Mouse (Mus musculus): ENCODE measurements around the gene Fam57a.
A peak's percentile ranks its signal among the peaks of the same experiment; 100 is the strongest.
"Not testable (repeated sequence)": the region's sequence is repeated elsewhere in the genome, so short reads cannot be mapped to it uniquely, and the experiment has no call there.

Gene Fam57a

DNA sequence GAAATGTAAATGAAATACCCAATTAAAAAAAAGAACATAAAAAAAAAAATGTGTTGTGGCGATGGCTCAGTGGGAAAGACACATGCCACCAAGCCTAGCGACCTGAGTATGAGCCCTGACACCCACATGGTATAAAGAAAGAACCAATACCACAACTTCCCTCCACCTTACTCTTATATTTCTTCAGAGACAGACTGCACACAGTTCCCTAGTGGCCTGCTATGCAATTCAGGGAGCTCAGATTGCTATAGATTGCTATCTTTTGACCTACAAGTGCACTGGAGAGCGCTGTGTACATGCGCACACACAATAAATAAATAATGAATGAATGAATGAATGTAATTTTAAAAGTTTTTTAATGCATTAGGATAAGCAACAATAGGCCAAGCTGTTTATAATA lies 4.3 kb downstream of the Fam57a start:
- DNase-seq, result no peak

DNA sequence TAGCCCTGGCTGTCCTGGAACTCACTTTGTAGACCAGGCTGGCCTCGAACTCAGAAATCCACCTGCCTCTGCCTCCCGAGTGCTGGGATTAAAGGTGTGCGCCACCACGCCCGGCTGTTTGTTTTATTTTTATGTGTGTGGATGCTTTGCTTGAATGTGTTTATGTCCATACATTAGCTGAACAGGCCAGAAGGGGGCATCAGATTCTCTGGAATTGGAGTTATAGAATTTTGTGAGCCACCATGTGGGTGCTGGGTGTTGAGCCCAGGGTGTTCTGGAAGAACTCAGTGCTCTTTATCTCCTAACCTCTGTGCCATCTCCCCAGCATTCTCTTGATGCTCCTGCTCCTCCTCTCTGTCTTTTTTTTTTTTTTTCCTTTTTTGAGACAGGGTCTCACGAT lies 7.4 kb downstream of the Fam57a start:
- DNase-seq, result no peak

DNA sequence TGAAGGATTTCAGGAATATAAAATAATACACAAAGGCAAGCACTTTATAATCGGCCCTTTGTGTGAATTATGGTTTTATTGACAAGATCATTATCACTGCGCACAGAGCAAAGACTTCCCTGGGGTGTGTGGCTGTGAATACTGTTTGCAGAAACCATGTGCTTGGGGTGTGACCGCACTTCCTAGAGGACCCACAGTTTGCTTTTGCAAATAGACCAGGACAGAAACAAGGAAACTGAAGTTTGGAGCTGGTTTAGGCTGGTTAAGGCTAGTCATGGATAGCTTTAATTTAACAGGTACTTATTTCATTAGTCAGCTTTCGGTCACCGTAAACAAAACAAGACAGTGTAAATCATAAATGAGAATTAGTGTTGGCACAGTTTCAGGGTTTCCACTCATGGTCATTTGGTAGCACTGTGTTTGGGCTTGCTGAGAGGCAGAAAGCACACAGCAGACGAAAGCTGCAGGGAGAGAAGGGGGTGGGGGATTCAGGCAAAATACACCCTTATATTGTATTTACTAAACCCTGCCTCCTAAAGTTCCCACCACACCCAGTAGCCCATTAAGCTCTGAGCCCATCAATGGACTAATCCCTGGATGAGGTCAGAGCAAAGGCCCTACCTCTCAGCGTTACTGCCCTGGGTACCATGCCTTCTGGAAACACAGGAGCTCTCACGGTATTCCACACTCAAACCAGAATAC lies 17.0 kb downstream of the Fam57a start:
- peak; percentile 76 for DNase-seq

DNA sequence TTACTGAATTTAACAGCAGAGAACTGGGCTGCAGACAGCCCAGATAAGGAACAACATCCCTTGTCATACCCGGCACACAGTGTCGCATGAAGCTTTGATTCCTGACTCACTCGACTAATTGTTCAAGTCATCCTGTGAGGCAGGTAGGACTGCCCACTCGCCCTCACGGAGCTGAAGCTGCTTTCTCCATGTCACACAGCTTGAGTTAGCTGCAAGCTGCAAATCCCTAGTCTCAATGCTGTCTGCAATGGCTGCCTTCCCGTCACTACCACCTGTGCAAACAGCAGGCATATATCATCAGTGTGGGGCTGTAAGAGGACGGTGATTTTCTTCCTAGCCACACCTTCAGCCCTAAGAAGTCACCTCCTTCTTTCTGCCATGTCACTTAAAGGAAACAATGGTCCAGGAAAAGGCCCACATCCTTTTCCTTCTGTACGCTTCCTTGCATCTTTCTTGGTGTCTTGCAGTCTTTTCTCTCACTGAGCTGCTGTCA lies 17.6 kb downstream of the Fam57a start:
- no peak for DNase-seq

DNA sequence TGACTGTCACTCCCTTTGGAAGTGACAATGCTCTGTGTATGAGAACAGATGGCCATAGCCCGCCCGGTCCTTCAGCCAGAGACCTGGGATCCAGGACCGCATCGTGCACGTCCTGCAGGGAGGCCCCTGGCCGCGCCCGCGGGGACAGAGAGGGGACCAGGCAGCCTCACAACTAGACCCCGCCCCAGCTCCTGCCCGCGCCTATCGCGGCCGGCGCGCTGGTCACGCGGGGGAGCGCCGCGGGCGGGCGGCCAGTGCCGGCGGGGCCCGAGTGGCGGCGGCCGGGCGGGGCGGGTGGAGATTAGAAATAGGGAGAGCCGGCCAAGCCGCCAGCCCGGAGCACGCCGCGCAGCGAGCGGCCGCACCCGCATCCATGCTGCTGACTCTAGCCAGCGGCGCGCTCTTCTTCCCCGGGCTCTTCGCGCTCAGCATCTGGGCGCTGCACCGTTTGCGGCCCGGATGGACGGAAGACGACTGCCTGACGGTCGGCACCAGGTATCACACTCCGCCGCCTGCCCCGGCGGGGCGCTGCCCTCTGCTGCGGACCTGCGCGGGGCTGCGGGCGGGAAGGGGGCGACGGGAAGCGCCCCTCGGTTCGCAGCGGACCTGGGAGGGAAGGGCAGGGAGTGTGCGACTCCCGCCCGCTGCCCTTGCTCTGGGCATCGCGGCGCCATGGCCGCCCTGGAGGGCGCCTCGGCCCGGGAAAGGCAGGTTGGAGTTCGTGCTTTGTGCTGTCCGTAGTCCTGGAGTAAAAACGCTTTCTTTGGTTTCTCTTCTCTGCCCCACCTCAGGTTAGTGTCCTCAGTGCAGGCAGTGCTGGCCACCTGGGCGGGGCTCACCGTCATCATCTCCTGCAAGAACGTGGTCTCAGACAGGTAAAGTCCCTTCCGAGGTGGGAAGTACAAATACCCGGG lies 22.5 kb downstream of the Fam57a start:
- DNase-seq, result peak; percentile 100

DNA sequence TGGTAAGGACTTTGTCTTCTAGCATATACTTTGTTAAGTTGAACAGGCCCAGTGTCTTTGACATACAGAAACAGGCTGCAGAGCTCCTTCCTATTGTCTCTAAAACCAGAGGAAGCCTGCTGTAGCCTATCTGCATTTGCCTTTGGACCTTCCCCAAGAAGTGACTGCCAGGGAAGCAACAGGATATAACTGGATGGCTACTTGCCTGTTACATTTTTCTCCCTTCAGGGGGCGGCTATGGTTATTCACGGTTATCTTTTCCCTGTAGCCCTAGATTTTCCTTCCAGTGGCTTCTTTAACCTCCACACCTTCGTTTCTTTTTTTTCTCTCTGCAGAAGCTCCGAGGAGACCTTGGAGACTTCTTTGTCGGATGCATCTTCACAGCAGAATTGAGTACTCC lies 27.3 kb downstream of the Fam57a start:
- DNase-seq, result no peak

DNA sequence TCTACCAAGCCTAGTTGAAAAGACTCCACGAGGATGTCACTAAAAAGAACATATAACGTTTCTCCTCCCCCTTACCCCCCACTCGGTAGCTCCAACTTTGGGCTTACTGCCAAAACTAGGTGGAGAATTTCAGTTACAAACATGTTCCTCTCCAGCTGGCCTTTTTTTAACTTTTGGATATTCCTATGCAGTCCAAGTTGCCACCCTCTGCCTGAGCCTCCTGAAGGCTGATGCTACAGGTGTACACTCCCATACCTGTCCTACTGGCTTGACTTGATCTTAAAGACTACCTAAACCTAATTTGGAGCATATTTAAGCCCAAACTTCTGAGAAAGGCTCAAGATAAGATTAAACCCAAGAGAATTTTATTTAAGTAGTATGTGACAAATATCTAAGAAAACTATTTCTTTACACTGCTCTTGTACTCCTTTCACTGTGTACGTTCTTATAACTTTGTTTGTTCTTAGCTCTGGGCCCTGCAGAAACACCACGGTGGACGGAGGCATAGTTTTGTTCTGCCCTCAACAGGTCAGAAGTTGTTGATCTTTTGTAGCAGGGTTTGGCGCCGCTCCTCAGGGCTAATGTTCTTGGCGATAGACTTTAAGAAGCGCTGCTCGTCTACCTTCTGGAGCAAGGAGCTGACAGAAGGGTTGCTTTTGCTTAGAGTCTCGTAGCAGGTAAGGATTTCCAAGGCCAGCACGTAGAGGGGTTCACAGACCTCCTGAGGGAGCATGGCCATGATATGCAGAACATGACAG lies 30.9 kb downstream of the Fam57a start:
- DNase-seq, result no peak

DNA sequence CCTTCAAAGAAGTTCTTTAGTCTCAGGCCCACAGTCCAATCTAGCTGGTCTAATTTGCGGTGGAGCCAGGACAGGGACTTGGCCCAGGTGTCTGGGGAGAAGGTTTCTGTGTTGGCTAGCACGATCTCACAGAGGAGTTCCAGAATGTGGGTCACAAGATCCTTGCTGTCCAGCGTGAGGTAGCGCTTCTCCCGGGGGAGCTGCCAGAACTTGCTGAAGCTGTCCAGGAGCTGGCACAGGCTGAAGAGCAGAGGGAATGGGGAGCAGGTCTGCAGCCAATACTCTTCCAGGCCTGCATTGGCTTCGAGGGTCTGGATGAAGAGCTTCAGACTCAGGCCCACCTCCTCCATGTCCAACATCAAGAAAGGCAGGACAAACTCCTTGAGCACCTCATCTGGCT lies 32.1 kb downstream of the Fam57a start:
- not testable (repeated sequence) for DNase-seq

DNA sequence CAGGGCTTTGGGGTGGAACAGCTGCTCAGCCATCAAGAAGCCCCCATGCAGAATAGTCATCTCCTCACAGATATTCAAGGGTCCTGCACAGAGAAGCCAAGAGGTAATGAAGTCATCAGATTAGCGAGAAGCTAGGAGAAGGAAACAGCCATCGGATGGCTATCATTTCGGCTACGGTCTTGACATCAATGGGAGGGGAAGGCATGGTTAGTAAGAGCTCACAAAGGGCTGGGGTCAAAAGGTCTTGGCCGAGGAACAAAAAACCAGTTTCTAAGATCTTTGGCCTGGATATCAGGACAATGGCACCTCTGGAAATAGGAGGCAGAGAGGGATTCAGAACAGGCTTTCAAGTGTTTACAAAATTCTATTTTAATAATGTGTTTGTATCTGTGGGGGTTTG lies 34.4 kb downstream of the Fam57a start:
- DNase-seq, result no peak

DNA sequence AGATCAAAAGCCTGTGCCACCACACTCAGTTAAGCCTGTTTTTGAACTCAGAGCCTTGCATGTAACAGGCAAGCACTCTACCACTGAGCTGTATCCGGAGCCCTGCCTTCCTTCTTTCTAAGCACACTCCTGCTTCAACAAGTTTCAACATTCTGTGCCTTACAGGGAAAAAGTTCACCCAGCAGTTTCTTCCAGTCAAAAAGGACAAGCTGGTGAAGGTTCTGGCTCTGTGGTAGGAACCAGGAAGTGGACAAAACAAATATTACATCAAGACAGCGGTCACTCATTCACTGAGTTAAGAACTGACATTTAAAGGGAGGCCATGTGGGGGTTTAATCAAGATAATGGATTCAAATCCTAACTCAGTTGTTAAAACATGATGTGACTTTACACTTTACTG lies 35.5 kb downstream of the Fam57a start:
- DNase-seq, result no peak

DNA sequence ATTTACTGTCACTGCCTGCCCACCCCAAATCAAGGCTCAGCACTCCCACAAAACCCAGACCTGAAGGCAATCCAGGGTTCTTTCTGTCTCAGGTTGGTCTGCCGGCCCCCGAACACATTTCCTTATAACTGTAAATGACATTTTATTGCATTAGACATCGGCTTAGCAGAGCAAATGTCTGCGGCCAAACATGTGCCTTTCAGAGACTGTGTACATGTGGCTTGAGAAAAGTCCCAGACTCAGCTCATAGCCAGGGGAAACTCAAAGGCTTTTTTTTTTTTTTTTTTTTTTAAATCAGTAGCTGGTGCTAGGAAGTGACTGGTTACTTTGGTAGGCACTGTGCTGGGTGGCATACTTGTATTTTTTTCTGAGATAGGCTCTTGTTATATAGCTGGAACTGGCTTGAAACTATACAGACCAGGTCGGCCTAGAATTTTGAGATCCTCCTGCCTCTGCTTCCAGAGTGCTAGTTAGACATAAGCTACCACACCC lies 36.6 kb downstream of the Fam57a start:
- DNase-seq, result no peak

DNA sequence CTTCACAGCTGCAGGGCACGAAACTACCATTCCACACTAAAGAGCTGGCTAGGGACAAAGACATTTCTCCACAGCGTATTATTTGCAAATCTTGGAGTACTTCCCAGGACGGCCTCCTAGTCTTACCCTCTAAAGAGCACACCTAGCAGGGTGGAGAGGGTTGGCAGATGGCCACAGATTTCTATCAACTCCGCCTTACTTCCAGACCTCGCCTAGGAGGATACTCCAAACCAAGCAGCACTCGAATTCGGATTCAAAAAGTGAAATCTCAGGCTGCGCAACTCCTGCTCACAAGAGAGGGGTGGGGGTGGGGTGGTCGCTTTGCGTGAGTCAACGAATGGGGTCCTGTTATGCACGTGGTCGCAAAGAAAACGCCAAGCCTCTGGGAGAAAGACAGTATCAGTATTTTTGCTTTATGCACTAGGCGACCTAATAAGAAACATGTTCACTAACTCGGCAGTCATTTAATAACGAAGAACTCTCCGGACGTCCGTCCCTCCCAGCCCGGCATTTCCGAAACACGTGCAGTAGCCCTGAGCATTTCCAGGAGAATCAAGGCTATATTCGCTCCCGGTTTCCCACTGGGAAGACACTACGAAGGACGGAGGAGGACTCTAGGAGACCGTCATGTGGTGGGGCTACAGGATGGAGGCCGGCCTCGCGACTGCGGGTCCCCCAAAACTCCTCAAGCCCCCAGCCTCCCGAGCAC lies 37.4 kb downstream of the Fam57a start:
- DNase-seq, result peak; percentile 96

DNA sequence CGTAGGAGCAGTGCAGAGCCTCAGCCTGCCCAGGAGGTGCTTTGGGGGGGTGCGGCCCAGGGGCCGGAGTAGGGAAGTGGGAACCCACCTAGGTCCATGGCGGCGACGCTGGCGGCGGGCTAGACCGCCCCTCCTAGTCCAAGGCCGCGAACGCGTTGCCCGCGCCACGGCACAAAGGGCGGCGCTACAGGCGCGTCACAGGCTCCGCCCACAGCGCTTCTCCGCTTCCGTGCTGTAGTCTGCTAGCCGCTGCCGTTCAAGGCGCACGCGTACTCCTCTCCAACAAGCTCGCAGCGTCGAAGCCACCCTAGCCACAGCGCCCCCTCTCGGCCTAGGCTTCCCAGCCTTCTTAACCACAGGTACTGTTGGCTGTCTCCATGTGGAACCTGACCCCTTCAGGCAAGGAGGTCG lies 37.9 kb downstream of the Fam57a start, which contains the start of the genes Dbil5 and Gemin4:
TSS of gene Dbil5 (plus strand) at position 219 of the 411 bp plus-strand sequence.
TSS of gene Gemin4 (minus strand) at position 275 of the 411 bp plus-strand sequence.
- DNase-seq, result peak; percentile 100

DNA sequence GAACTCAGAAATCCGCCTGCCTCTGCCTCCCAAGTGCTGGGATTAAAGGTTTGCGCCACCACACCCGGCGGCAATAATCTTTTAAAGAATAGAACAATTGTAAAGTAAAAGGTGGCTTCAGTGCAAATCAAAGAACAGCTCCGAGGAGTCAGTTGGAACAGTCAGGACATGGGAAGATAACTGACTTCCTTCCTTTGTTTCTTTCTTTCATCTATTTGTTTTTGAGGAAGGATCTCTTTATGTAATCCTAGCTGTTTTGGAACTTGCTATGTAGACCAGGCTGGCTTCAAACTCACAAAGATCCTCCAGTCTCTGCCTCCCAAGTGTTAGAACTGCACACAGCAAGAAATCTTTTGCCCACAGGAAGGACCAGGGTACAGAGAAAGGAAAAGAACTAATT lies 45.2 kb downstream of the Fam57a start:
- no peak for DNase-seq

DNA sequence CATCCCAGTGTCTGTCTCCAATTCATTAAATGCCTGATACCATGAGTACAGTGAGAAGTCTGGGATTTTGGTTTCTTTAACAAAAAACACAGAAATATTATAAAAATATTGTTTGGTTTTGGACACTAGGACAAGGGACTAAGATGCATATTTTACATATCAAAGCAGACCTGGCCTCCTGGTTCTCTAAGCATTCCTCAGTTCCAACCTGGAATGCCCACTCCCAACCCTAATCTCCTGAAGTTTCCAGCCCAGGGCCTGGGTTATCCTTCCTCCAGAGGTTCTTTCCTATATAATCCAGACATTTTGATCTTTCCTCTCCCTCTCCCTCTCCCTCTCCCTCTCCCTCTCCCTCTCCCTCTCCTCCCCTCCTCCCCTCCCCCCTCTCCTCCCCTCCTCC lies 45.6 kb downstream of the Fam57a start:
- no peak for DNase-seq

DNA sequence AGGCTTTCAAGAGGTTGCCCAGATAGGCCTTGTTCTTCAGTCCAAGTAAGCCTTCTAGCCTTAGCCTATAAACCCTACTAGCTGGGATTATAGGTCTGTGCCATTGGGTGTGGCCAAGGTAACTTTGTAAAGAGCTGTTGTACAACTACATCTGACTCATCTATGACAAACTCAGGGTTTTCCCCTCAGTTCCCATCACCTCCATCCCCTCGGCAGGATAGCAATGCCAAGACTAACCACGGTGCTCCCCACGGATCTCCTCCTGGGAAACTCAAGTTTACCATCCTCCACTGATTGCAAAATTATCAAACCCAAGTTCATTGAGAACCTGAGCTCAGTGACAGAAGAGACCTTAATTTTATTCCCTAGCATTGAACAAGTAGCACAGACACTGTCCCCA lies 56.7 kb downstream of the Fam57a start:
- no peak for DNase-seq

DNA sequence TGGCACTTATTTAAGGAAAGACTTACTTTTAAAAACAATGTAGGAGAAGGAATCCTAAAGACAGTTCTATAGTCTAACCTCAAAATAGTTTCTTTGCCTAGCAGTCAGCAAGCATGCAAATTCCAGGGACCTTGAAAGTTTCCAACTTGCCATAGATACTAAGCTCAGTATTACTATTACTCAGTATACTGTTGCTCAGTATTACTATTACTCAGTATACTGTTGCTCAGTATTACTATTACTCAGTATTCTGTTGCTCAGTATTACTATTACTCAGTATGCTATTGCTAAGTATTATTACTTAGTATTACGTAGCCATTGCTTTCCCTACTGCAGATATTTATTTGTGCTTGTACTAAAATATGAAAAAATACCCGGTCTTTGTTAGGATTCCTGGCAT lies 60.3 kb downstream of the Fam57a start:
- DNase-seq, result no peak

DNA sequence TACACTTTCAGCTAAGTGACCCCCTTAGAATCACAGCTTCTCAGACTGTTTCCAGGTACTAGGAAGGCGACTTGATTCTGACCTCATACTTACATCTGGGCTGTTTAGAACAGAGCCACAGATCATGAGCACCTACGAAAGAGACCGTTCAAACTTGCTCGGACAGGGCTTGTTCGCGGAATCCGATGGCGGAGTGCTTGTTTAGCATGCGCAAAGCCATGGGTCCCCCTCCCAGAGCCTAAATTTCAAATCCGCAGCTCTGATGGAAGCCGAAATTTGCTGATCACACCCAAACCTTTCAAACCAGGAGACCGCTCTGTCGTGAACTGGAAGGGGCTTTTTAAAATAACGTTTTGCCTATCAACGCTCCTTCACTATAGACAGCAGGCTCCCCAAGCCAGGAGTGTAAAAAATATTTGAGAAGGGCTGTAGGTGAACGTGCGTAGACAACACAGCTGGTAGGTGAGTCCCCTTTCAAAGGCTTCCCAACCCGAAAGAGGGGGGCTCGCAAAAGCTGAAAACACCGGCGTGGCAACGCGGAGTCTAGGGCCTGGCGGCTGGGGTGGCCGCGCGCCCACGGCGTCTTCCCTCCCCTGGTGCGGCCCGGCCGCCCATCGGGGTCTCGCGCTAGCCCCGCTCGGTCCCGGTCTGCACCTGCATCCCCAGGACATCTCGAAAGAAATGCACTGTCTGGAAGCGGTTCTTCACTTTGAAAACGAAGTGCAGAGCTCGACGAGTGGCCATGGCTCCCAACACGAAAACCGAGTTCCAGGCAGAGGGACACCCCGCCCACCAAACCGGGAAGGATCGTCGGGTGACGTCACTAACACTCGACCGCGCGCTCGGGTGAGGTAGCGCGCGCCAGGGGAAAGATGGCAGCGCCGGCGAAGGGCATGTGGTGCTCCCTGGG lies 63.7 kb downstream of the Fam57a start, which contains the start of the genes Mrm3 and Glod4:
TSS of gene Mrm3 (plus strand) at position 815 of the 910 bp plus-strand sequence.
TSS of gene Glod4 (minus strand) at position 825 of the 910 bp plus-strand sequence.
- peak; percentile 99 for DNase-seq

DNA sequence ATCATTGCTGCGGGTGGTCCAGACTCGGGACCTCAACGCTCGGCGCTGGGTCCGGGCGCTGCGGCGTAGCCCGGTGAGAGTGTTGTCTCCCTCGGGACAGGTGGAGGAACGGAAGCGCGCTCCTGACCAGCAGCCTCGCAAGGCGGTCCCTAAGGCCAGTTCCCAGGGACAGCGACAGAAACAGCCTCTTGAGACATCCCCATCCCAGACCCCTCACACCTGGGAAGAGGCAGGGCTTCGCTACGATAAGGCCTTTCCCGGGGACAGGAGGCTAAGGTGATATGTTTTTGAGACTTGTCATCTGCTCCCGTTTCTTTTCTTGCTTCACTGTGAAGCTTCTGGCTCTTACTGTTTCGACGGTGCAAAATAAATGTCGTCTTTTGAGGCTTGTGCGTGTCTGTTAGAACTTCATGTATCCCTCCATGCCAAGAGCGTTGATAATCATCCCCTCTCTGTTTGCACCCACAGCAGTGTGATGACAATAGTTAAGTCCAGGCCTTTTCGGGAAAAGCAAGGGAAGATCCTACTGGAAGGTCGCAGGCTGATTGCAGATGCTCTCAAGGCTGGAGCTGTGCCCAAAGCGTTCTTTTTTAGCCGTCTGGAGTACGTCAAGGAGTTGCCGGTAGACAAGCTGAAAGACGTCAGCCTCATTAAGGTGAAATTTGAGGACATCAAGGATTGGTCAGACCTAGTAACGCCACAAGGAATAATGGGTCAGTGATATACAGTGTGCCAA lies 64.5 kb downstream of the Fam57a start:
- no peak for DNase-seq

DNA sequence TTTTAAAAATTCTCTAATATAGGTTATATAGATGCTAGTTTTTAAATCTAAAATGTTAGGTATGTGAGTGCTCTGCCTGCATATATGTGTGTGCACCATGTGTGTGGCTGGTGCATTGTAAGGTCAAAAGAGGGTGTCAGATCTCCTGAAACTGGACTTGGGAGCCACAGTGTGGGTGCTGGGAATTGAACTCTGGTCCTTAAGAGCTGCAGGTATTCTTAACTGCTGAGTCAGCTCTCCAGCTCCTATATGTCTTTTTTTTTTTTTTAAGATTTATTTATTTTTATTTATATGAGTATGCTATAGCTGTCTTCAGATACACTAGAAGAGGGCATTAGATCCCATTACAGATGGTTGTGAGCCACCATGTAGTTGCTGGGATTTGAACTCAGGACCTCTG lies 67.0 kb downstream of the Fam57a start:
- DNase-seq, result no peak
